Mouse (Mus musculus) heart, adult 2 months (tissue): ENCODE measurements around the gene Rbm48. TPM values are rescaled to one million over a fixed set of nuclear protein-coding genes. Genes with fewer than 3 reads are reported as not detected.

Experiments
- DNase-seq, 2 experiments: peaks; one replicate each; pipeline ENCODE4 v3.0.0; 2021
- H3K27ac ChIP-seq: fragments of 200-600 bp; 2 replicates; pipeline ENCODE4 v1.8.1; 2022
- H3K27me3 ChIP-seq: fragments of 200-500 bp; 2 replicates; pipeline ENCODE4 v1.6.1; 2012; ENCODE audit warnings: mild to moderate bottlenecking, low read length, inconsistent platforms, mixed read lengths; ENCODE audit not compliant: control insufficient read depth, insufficient read depth
- H3K36me3 ChIP-seq: fragments of 200-500 bp; 2 replicates; pipeline ENCODE4 v1.6.1; 2012; ENCODE audit warnings: low read length, inconsistent platforms; ENCODE audit not compliant: control insufficient read depth, insufficient read depth
- H3K4me1 ChIP-seq: fragments of 200-500 bp; 2 replicates; pipeline ENCODE4 v1.6.1; 2011; ENCODE audit warnings: low read length; ENCODE audit not compliant: control insufficient read depth, insufficient read depth
- H3K4me3 ChIP-seq: fragments of 200-600 bp; 2 replicates; pipeline ENCODE4 v1.8.1; 2022
- H3K79me2 ChIP-seq: fragments of 200-500 bp; replicated peaks from 2 replicates; pipeline ENCODE4 v1.6.1; 2012; ENCODE audit warnings: mild to moderate bottlenecking, inconsistent platforms, low read length, moderate library complexity, mixed read lengths; ENCODE audit not compliant: control insufficient read depth, insufficient read depth
- H3K9ac ChIP-seq: fragments of 200-500 bp; 2 replicates; pipeline ENCODE4 v1.6.1; 2012; ENCODE audit warnings: low read depth, mild to moderate bottlenecking, control low read depth, inconsistent platforms, low read length, mixed read lengths
- CTCF ChIP-seq: fragments of 200-600 bp; IDR thresholded peaks from 2 replicates; pipeline ENCODE4 v1.8.1; 2022; ENCODE audit warnings: antibody characterized with exemption, mild to moderate bottlenecking, moderate library complexity
- EP300 ChIP-seq: fragments of 200-500 bp; IDR thresholded peaks from 2 replicates; pipeline ENCODE4 v1.6.1; 2011; ENCODE audit warnings: low read depth, low read length, control low read depth; ENCODE audit not compliant: insufficient read depth
- POLR2A ChIP-seq: fragments of 200-500 bp; IDR thresholded peaks from 2 replicates; pipeline ENCODE4 v1.6.1; 2011; ENCODE audit warnings: mild to moderate bottlenecking, low read depth, low read length, control low read depth; ENCODE audit not compliant: insufficient read depth
- WGBS: fragments of 180-500 bp; shearing (Covaris S2); methylation state at CpG from one replicate; pipeline ENCODE4 v1.1.7; 2018; 5-methylcytosine and 5-hydroxymethylcytosine counted together
- intact Hi-C: fragments of 180-260 bp; cut with DNase I; formaldehyde crosslinking; loops from one replicate; pipeline ENCODE4 v1.15.1; 2025
- long read RNA-seq: library from polyadenylated mRNA; stranded (forward); transcript quantifications from one replicate; pipeline ENCODE4 v2.0.0, GENCODE M21; 2021
- polyA plus RNA-seq: library from polyadenylated mRNA; depleted of rRNA; stranded (reverse); fragments of >200 nt; gene quantifications from 2 replicates; pipeline ENCODE4 v1.2.3, GENCODE M21; 2012; rRNA removed
- total RNA-seq, 2 experiments: library from RNA; stranded (reverse); gene quantifications; 2 replicates each; pipeline ENCODE4 v1.2.3; 2021

Gene Rbm48
- total RNA-seq = 1 to 10 TPM; 3.5 to 5.0 TPM
- 2.8 and 5.5 TPM in 2 replicates for polyA plus RNA-seq
- long read RNA-seq, transcript Rbm48-201 (5 exons, 2,368 nt) = major isoform, 8 of 8 reads
- long read RNA-seq, partial matches to known transcripts = 0 of 8 reads
- long read RNA-seq, other reads (novel, unspliced or antisense) = 0 of 8 reads

- Histone ChIP-seq H3K27ac (peak within 1 kb of the TSS; percentile 82), H3K4me3 (peak within 1 kb of the TSS; percentile 81), H3K79me2 (no peaks in the 10 kb centered on the region), H3K36me3 (peaks cover 3% of the 10 kb centered on the region; the same call in 1 of the 2 replicates), H3K9ac (peak within 1 kb of the TSS; percentile 78), H3K4me1 (peaks cover 2% of the 10 kb centered on the region), H3K27me3 (no peaks in the 10 kb centered on the region)
- WGBS = under 1% methylated on average over 31 of the region's 31 CpGs
- peak; percentile 81 to 85 for DNase-seq
- TF ChIP-seq CTCF = peak; percentile 71
- no peak for TF ChIP-seq POLR2A
- TF ChIP-seq EP300 = no peak; the same call in 1 of the 2 replicates
- intact Hi-C loops = loop anchor here (2.0 kb wide), 1 partner anchor 54 kb away; the partner anchor contains the start of gene Fam133b
Measured at GRCm38 (mm10) chr5:3596399-3596766, at the start of gene Rbm48. Rbm48 (minus strand) TSS chr5:3596585.

- H3K4me3 ChIP-seq = no peak overlapping the region
- H3K27me3 ChIP-seq = no peaks in the 10 kb centered on the region
- intact Hi-C loops = no loop called here
- H3K27ac ChIP-seq = no peak overlapping the region
- H3K36me3 ChIP-seq = peaks cover 4% of the 10 kb centered on the region
- H3K79me2 ChIP-seq = no peaks in the 10 kb centered on the region
- TF ChIP-seq POLR2A = no peak
- no peak for TF ChIP-seq EP300
- no peak for TF ChIP-seq CTCF
- no peak overlapping the region for H3K9ac ChIP-seq
- 79% methylated on average over 6 of the region's 6 CpGs for WGBS
- no peak for DNase-seq
- H3K4me1 ChIP-seq = peaks cover 2% of the 10 kb centered on the region
Measured at GRCm38 (mm10) chr5:3645326-3645725, 48.9 kb upstream of the Rbm48 start.

GRCm38 (mm10) chr5:3644621-3645020 lies 48.2 kb upstream of the Rbm48 start:
- peaks cover 4% of the 10 kb centered on the region for H3K36me3 ChIP-seq

GRCm38 (mm10) chr5:3635286-3635685 lies 38.9 kb upstream of the Rbm48 start:
- Histone ChIP-seq H3K27me3 (no peaks in the 10 kb centered on the region), H3K4me3 (no peak overlapping the region), H3K27ac (no peak overlapping the region), H3K79me2 (no peaks in the 10 kb centered on the region), H3K4me1 (no peaks in the 10 kb centered on the region), H3K9ac (no peak overlapping the region), H3K36me3 (no peaks in the 10 kb centered on the region)
- no peak for DNase-seq
- intact Hi-C loops = no loop called here
- 74% methylated on average over 8 of the region's 8 CpGs for WGBS
- TF ChIP-seq CTCF = no peak
- TF ChIP-seq EP300 = no peak
- TF ChIP-seq POLR2A = no peak

More at GRCm38 (mm10) chr5:3644621-3645020, 48.2 kb upstream of the Rbm48 start:
- no peaks in the 10 kb centered on the region for H3K79me2 ChIP-seq
- no peak overlapping the region for H3K9ac ChIP-seq
- DNase-seq = no peak
- TF ChIP-seq EP300 = no peak
- no peak for TF ChIP-seq POLR2A
- no peak for TF ChIP-seq CTCF
- H3K4me1 ChIP-seq = peaks cover 2% of the 10 kb centered on the region
- H3K27me3 ChIP-seq = no peaks in the 10 kb centered on the region
- no peak overlapping the region for H3K27ac ChIP-seq
- no peak overlapping the region for H3K4me3 ChIP-seq
- WGBS = 80% methylated on average over 6 of the region's 6 CpGs
- intact Hi-C loops = no loop called here

- Histone ChIP-seq H3K27ac (no peak overlapping the region), H3K4me1 (no peaks in the 10 kb centered on the region), H3K27me3 (no peaks in the 10 kb centered on the region), H3K9ac (no peak overlapping the region), H3K36me3 (no peaks in the 10 kb centered on the region), H3K79me2 (no peaks in the 10 kb centered on the region), H3K4me3 (no peak overlapping the region)
- intact Hi-C loops = no loop called here
- no peak for DNase-seq
- peak; percentile 71 for TF ChIP-seq CTCF
- TF ChIP-seq EP300 = no peak
- TF ChIP-seq POLR2A = no peak
- WGBS = 77% methylated on average over 4 of the region's 4 CpGs
Measured at GRCm38 (mm10) chr5:3633951-3634350, 37.6 kb upstream of the Rbm48 start.

- Histone ChIP-seq H3K4me1 (no peaks in the 10 kb centered on the region), H3K27me3 (no peaks in the 10 kb centered on the region), H3K36me3 (no peaks in the 10 kb centered on the region), H3K27ac (no peak overlapping the region), H3K4me3 (no peak overlapping the region), H3K79me2 (no peaks in the 10 kb centered on the region), H3K9ac (no peak overlapping the region)
- intact Hi-C loops = no loop called here
- WGBS = 95% methylated on average over 13 of the region's 13 CpGs
- TF ChIP-seq POLR2A (no peak), CTCF (no peak), EP300 (no peak)
- DNase-seq = no peak
Measured at GRCm38 (mm10) chr5:3633315-3633714, 36.9 kb upstream of the Rbm48 start.
